Mouse (Mus musculus) forebrain, embryonic 11.5 days (tissue): Measurements from ENCODE around the gene Sh3rf3. TPM values are rescaled to one million over a fixed set of nuclear protein-coding genes. Genes with fewer than 3 reads are reported as not detected.

Source experiments
- ATAC-seq: fragments of 200-750 bp; cut with Nextera tagmentation; replicated peaks from 2 replicates; pipeline ENCODE4 v1.8.0; 2017; ENCODE audit warnings: moderate TSS enrichment; ENCODE audit not compliant: low FRiP score
- DNase-seq: peaks from one replicate; pipeline ENCODE4 v3.0.0-alpha.2; 2017; ENCODE audit warnings: low spot score
- H3K27ac ChIP-seq: fragments of 300-500 bp; sonication (generic); 2 replicates; pipeline ENCODE4 v1.5.1; 2014; ENCODE audit warnings: low read depth, low read length
- H3K27me3 ChIP-seq: fragments of 300-500 bp; sonication (generic); 2 replicates; pipeline ENCODE4 v1.6.1; 2014; ENCODE audit warnings: mild to moderate bottlenecking, low read length, mixed read lengths; ENCODE audit not compliant: control insufficient read depth, insufficient read depth
- H3K36me3 ChIP-seq: fragments of 300-500 bp; sonication (generic); 2 replicates; pipeline ENCODE4 v1.6.1; 2014; ENCODE audit warnings: mild to moderate bottlenecking, low read length, moderate library complexity, mixed read lengths; ENCODE audit not compliant: control insufficient read depth, insufficient read depth
- H3K4me1 ChIP-seq: fragments of 300-500 bp; sonication (generic); replicated peaks from 2 replicates; pipeline ENCODE4 v1.6.1; 2014; ENCODE audit warnings: low read length, mixed read lengths; ENCODE audit not compliant: control insufficient read depth, insufficient read depth
- H3K4me2 ChIP-seq: fragments of 300-500 bp; sonication (generic); 2 replicates; pipeline ENCODE4 v1.6.1; 2014; ENCODE audit warnings: low read depth, mild to moderate bottlenecking, low read length, moderate library complexity, mixed read lengths; ENCODE audit not compliant: severe bottlenecking
- H3K4me3 ChIP-seq: fragments of 300-500 bp; sonication (generic); 2 replicates; pipeline ENCODE4 v1.5.1; 2014; ENCODE audit warnings: low read depth, low read length
- H3K9ac ChIP-seq: fragments of 300-500 bp; sonication (generic); 2 replicates; pipeline ENCODE4 v1.6.1; 2014; ENCODE audit warnings: low read length
- H3K9me3 ChIP-seq: fragments of 300-500 bp; sonication (generic); 2 replicates; pipeline ENCODE4 v1.6.1; 2016; ENCODE audit warnings: low read length, mixed read lengths; ENCODE audit not compliant: control insufficient read depth
- WGBS: fragments of 180-500 bp; shearing (Covaris S2); extraction: QIAGEN DNeasy Blood & Tissue Kit; methylation state at CpG from one replicate; pipeline ENCODE4 v1.1.7; 2014; 5-methylcytosine and 5-hydroxymethylcytosine counted together
- polyA plus RNA-seq: library from polyadenylated mRNA; unstranded; fragments of >200 nt; fragmentation: Nextera tagmentation; extraction: Ambion mirVana; gene quantifications from 2 replicates; pipeline ENCODE4 v1.2.1, GENCODE M21; 2014

The Sh3rf3 gene
- polyA plus RNA-seq, 1 experiment from 2014 or later = 1.8 TPM

DNA sequence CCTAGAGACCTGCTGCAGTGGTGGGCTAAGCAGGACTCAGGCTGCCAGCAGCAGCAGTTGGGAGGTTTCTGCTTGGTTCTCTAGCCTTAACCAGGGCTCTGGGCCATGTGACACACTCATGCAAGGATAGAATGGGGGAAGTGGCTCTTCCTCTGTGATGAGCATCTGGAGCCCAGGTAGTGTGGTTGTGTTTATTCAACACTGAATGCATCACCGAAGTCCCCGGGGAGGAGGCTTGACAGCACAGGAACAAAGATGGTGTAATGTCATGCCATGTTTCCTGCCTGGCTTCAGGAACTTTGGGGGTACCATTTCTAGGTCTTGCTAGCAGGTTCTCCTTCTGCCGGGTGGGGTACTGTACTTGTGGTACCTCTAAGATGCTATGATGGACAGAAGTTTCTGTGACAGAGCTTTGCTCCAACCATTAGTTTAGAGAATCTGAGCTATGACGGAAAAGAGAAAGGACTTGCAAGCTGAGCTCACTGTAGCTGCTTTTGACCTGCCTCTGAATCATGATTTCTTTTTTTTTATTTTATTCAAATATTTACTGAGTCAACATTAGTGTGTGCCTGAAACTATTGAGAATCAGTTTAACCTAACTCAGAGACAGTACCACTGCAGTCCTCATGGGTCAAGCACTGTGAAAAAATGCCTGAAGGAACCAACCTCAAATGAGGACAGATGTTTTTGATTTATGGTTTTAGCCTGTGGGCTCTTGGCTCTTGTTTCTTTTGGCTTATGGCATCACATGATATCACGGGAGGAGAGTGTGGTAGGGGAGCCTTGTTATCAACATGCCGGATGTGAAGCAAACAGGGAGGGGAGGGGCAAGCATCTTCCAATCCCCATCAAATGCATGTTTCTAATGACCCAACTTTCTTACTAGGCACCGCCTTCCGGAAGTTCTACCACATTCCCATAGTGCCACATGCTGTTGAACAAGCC is 102.4 kb downstream of the Sh3rf3 start:
- DNase-seq (no peak), ATAC-seq (no peak)
- no peaks in the 10 kb centered on the region for H3K9me3 ChIP-seq
- no peak overlapping the region for H3K4me2 ChIP-seq
- no peak overlapping the region for H3K4me3 ChIP-seq
- no peaks in the 10 kb centered on the region for H3K36me3 ChIP-seq
- no peaks in the 10 kb centered on the region for H3K27me3 ChIP-seq
- no peak overlapping the region for H3K27ac ChIP-seq
- no peaks in the 10 kb centered on the region for H3K4me1 ChIP-seq
- H3K9ac ChIP-seq = no peak overlapping the region
- WGBS = 91% methylated on average over 8 of the region's 8 CpGs

DNA sequence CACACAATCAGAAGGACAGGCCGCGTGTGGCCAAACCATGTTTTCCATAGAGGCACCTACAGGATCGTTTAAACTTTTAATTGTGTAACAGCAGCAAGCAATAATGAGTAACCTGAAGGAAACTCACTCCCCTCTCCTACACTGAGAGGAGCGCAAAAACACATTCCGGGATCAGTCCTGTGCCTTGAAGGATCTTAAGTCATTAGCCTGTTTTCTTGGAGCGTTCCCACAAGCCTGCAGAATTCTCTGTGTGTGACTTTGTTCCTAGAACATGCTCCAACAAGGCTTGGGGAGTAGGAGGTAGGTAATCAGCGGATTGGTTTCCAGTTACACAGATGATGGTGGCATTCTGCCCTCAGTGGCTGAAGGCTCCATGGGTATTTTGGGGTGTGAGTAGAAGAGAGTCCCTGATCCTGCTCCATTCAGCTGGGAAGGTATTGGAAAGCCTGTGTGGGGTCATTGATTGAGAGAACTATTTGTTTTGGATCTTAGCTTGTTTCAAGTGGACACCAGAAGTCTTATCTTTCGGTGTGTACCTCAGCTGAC is 108.6 kb downstream of the Sh3rf3 start:
- no peaks in the 10 kb centered on the region for H3K36me3 ChIP-seq

DNA sequence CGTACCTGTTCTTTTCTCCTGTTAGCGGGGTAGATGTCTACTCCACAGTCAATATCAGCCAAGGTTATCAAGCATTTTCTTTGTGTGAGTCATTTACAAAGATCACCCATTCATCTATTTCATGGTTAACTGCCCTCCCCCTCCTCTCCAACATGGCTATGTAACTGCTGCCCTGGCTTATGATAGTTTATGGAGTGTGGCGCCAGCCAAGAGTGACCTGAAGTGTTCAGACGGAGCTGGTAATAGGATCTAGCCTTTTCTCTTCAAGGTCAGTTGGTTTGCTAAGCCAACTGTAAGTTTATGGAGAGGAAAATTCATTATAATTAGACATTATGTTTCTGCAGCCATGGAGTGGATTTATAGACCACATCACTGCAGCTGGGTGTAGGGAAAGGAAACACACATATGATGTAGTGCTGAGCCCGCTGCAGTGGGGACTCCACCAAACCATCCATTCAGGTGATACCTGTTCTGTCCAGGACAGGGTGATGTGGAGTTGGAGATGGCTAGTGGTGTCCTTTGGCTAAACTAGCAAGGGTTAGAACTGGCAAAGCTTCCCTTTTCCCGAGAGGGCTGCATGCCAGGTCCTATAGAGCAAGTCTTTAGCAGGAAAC is 109.2 kb downstream of the Sh3rf3 start:
- H3K9ac ChIP-seq = no peak overlapping the region
- ATAC-seq (no peak), DNase-seq (no peak)
- no peak overlapping the region for H3K4me3 ChIP-seq
- H3K27ac ChIP-seq = no peak overlapping the region
- H3K4me1 ChIP-seq = no peaks in the 10 kb centered on the region
- H3K9me3 ChIP-seq = no peaks in the 10 kb centered on the region
- 89% methylated on average over 6 of the region's 6 CpGs for WGBS
- H3K4me2 ChIP-seq = no peak overlapping the region
- no peaks in the 10 kb centered on the region for H3K36me3 ChIP-seq
- no peaks in the 10 kb centered on the region for H3K27me3 ChIP-seq

More for the DNA sequence above, 108.6 kb downstream of the Sh3rf3 start:
- WGBS = 89% methylated on average over 8 of the region's 8 CpGs
- H3K4me3 ChIP-seq = no peak overlapping the region
- no peak overlapping the region for H3K9ac ChIP-seq
- H3K27ac ChIP-seq = no peak overlapping the region
- DNase-seq (no peak), ATAC-seq (no peak)
- H3K4me2 ChIP-seq = no peak overlapping the region
- no peaks in the 10 kb centered on the region for H3K9me3 ChIP-seq
- H3K27me3 ChIP-seq = no peaks in the 10 kb centered on the region
- no peaks in the 10 kb centered on the region for H3K4me1 ChIP-seq

DNA sequence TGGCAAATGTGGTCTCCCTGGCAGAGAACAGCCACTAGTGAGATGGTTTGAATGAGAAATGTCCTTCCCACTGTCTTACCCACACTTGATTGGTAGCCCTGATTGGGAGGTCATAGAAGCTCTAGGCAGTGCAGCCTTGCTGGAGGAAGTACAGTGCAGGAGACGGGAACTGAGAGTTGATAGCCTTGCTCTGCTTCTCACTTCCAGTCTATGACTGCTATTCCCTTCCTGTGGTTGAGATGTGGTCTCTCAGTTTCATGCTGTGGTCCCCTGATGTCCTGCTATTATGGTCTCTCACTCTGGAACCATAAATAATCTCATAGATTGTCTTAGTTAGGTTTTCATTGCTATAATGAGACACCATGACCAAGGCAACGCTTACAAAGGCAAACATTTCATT is 109.8 kb downstream of the Sh3rf3 start:
- Histone ChIP-seq H3K4me3 (no peak overlapping the region), H3K9me3 (no peaks in the 10 kb centered on the region), H3K36me3 (no peaks in the 10 kb centered on the region), H3K4me1 (no peaks in the 10 kb centered on the region), H3K9ac (no peak overlapping the region), H3K27me3 (no peaks in the 10 kb centered on the region), H3K4me2 (no peak overlapping the region), H3K27ac (no peak overlapping the region)
- no peak for DNase-seq
- 86% methylated on average over 2 of the region's 2 CpGs for WGBS
- no peak for ATAC-seq

DNA sequence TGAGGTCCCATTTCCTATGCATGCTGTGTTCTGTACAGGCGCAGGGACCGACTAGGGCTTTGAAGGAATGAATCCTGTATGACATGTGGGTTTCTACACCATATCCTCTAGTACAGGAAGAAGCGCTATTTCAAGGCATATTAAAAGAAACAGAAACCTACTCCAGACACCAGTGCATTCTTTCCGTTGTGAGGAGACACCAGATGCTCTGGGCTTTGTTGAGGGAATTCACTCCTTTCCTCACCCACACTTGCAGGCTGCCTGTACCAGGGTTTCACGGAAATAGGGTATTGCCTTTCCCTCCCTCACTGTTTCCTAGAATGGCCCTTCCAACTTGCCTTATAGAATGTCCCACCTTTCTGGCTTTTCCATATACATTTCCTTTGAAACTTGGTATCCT is 113.4 kb downstream of the Sh3rf3 start:
- H3K36me3 ChIP-seq = no peaks in the 10 kb centered on the region
- H3K4me2 ChIP-seq = no peak overlapping the region
- H3K9me3 ChIP-seq = no peaks in the 10 kb centered on the region
- H3K4me3 ChIP-seq = no peak overlapping the region
- 81% methylated on average over 5 of the region's 5 CpGs for WGBS
- no peak overlapping the region for H3K27ac ChIP-seq
- H3K9ac ChIP-seq = no peak overlapping the region
- no peak for ATAC-seq
- DNase-seq = no peak
- H3K4me1 ChIP-seq = no peaks in the 10 kb centered on the region
- H3K27me3 ChIP-seq = peaks cover 3% of the 10 kb centered on the region; the same call in 1 of the 2 replicates

DNA sequence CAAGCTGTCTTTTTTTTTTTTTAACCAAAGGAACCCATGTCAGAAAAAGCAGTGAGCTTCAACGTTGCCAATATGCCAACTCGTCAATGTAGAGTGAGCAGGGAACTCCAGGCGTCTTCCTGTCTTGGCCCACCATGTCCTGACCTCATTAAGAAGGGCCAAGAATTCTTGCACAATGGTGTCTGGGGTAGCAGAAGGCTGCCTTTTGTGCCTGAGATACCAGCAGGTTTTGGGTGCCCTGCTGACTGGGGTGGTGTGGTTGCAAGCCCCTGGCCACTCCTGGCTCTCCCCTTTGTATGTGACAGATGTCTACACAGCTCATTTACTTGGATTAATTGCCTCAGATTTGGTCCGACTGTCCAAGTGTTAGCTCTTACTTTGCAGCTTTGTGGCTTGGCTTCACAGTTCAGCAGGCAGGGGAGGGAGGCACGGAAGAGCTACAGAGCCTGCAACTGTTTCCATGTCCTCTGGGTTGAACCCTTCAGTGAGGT is 115.8 kb downstream of the Sh3rf3 start:
- Histone ChIP-seq H3K27ac (no peak overlapping the region), H3K4me1 (no peaks in the 10 kb centered on the region), H3K27me3 (peaks cover 3% of the 10 kb centered on the region; the same call in 1 of the 2 replicates), H3K4me2 (no peak overlapping the region), H3K9me3 (no peaks in the 10 kb centered on the region), H3K9ac (no peak overlapping the region), H3K4me3 (no peak overlapping the region), H3K36me3 (no peaks in the 10 kb centered on the region)
- ATAC-seq = 0 out of 2 replicates have a peak, but pooled peaks have one; percentile 56
- 28% methylated on average over 5 of the region's 5 CpGs for WGBS
- DNase-seq = no peak

DNA sequence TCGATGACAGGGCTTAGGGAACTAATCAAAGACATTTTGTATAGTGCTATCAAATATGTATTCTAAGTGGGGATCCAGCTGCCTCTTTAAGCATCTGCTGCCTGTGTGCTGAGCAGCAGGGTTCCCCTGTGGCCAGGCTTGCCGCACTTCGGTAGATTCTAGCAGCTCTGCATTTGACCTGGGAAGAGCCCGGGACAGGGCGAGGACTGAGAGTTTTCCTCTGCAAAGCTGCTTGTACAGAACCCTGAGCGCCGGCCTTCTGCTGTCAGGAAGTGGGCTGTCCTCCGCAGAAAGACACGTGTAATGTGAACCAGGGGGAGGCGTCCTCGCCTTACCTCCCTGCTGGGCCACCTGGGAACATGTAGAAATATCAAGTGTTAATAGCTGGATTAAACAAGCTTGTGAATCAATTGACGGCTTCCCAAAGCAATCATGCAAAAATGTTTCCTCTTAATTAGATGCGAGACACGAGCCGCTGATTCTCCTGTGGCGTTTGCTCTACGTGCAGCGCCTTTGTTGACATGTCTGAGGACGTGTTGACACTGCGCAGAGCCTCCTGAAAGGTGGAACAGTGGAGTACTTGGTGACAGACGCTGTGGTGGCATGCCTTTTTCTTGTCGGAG is 119.1 kb downstream of the Sh3rf3 start:
- H3K36me3 ChIP-seq = no peaks in the 10 kb centered on the region
- H3K9me3 ChIP-seq = no peaks in the 10 kb centered on the region
- no peak overlapping the region for H3K9ac ChIP-seq
- peaks cover 3% of the 10 kb centered on the region; the same call in 1 of the 2 replicates for H3K27me3 ChIP-seq
- ATAC-seq (peak; percentile 76), DNase-seq (peak; percentile 66)
- no peak overlapping the region for H3K4me3 ChIP-seq
- peaks cover 8% of the 10 kb centered on the region; the same call in 1 of the 2 replicates for H3K4me1 ChIP-seq
- peak overlapping the region; percentile 6 for H3K4me2 ChIP-seq
- no peak overlapping the region for H3K27ac ChIP-seq
- WGBS = 36% methylated on average over 22 of the region's 22 CpGs

DNA sequence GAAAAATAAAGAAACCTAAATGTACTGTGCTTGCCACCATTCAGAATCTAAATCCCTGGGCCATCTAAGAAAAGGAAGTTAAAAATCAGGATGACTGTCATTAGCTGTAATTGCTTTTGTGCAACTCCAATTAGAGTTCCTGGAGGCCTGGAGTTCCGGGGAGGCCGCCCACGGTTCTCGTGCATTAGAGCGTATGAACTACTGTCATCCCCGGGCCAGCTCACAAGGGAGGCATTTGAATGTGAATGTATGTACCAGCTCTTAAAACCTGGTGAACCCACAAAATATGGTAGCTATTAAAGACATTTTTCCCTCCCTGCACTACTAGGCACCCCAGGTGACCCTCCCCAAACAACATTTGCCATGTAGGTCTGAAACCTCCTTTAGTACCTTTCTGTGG is 122.4 kb downstream of the Sh3rf3 start:
- Histone ChIP-seq H3K36me3 (no peaks in the 10 kb centered on the region), H3K9me3 (no peaks in the 10 kb centered on the region), H3K9ac (no peak overlapping the region), H3K4me2 (no peak overlapping the region), H3K27me3 (no peaks in the 10 kb centered on the region), H3K4me3 (no peak overlapping the region), H3K4me1 (peaks cover 8% of the 10 kb centered on the region; the same call in 1 of the 2 replicates), H3K27ac (no peak overlapping the region)
- no peak for ATAC-seq
- 35% methylated on average over 6 of the region's 6 CpGs for WGBS
- DNase-seq = no peak
